Mouse (Mus musculus) embryonic stem cell, embryonic (primary cell): ENCODE measurements at regions not wholly inside any gene's neighbourhood (a gene's known extent, or its start where the extent isn't known, plus 50 kb on each side); places are given as distances from the start of the nearest gene placed in this dataset.

Source experiments
- CTCF ChIA-PET, 4 experiments: fragments of 300-600 bp in 2 of 4; fragments of 350-600 bp in 2 of 4; sonication (Branson Sonifier 250); formaldehyde crosslinking; loops; one replicate each; lab custom pipeline; 2022; ENCODE audit warnings: inconsistent platforms in 2 of 4; lab: Charles Lee
- POLR2A ChIA-PET, 4 experiments: fragments of 300-600 bp in 2 of 4; fragments of 350-600 bp in 2 of 4; sonication (Branson Sonifier 250); formaldehyde crosslinking; loops; one replicate each; lab custom pipeline; 2022; ENCODE audit warnings: antibody characterized with exemption in 4 of 4, inconsistent platforms in 1 of 4; lab: Charles Lee

DNA sequence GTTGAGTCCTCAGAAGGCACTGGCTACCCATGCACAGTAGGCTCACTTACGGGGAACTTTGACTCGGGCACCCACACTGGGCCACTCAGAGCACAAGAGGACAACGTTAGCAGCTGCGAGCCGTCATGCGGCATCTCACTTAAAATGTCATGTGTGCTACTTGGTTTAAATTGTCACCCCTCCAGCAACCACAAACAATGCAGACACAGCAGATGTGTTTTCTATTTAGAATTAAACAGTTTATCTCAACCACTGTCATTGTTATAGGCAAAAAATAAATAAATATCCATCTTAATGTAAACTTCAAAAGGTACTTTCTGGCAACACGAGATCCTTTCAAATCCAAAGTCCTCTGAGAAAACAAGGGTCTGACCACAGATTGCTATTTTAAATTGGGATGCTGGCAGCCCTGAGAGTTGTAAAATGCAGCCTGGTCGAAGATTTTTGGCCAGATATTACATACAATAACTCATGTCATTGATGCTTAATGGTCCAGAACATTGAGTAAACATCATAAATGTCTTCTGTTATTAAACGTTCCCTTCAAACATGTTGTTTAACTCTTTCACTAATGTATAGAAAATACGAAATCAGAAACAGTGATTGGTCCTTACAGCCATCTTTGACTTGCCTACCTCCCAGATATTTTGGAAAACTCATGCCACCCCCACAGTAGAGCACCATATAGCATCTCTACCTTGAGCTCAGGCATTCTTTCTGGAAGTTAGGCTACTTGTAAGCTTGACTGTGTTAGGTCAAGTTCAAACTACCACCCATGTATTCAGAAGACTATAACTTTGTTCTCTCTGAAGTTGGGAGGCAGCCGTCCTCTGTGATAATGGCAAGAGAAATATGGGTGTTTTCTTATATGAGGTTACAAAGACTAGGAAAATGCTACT is 232.8 kb upstream of the Tcf21 start:
- ChIA-PET POLR2A (no interaction called here), CTCF (no interaction called here)

DNA sequence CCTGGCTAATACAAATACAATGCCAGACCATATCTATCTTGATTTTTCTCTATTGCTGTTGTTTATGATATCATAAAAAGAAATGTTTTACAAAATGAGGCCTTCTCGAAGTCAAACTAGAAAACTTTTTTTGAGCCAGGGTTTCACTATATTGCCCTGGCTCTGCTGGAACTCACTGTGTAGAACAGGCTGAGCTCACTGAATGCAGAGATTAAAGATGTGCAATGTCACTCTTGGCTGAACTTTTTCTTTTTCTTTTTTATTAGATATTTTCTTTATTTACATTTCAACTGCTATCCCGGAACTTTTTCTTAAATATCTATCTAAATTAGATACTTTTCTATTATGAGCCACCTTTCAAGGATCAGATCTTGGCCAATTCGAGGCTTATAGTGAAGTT is 224.5 kb upstream of the Tcf21 start:
- ChIA-PET POLR2A (no interaction called here), CTCF (no interaction called here)

DNA sequence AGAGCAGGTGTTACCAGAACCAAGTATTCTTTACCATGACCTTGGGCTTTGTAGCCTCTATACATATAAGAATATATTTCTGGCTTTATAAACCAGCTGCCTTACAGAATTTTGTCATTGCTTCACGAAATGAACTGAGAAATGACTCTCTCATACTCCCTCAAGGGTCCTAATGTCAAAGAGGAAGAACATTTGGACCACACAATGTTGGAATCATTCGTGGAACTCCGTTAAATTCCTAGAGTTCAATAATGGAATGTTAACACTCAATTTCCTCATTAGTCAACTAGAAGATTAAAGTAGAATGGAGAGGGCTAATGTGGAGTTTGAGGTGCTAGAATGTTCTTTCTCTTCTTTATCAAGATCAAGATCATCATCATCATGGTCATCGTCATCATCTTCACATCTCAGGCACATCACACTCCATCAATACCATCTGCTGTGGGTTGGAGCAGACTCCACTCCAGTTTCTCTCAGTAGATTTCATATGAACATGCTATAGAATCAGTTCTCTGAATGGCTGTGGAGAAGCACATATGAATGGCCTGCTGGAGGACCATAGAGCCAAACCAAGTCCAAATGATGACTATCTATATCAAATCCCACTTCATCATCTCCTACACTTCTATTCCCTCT is 211.6 kb upstream of the Tcf21 start:
- ChIA-PET POLR2A (no interaction called here), CTCF (no interaction called here)

DNA sequence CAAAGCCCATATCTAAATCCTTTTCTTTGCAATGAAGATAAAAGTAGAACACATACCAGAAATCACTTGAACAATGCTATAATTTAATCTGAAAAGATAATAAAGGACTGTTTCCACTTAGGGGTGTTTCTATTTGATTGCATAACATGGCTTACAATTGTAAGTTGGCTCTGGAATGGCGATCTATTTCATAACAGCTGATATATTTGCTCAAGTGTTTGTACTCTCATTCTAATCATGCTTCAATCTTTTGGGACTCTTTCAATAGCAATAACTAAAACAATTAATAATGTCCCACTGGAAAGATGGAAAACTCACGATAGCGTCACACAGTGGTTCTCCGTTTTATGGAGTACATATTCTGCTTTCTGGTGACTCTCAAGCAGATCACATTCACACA is 208.0 kb upstream of the Tcf21 start:
- POLR2A ChIA-PET, result no interaction called here
- CTCF ChIA-PET, result no interaction called here

DNA sequence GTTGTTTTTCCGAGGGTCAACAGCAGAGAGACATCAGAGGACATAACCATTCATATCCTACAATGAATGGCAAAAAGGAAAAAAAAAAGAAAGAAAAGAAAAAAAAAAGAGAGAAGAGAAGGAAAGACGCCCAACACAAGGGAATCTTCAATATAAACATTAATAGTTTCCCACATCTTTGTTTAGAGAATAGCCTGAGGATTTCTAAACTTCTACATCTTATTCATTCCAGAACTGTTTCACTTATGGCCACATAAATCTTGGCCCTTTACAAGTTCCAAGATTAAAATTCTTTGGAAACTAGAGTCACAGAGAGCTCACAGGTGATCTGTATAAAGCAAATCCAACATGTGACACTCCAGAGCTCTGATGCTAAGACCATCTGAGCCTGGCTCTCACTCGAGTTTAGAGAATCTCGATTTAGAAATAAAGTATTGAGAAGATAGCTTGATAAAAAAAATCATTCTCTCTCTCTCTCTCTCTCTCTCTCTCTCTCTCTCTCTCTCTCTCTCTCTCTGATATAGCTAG is 197.2 kb upstream of the Tcf21 start:
- ChIA-PET CTCF (interaction anchor here in 1 of 4 experiments (0.7 kb wide), 1 partner anchor 159 kb away, joined by 3 read pairs; no protein-coding TSS in a partner anchor), POLR2A (no interaction called here)

DNA sequence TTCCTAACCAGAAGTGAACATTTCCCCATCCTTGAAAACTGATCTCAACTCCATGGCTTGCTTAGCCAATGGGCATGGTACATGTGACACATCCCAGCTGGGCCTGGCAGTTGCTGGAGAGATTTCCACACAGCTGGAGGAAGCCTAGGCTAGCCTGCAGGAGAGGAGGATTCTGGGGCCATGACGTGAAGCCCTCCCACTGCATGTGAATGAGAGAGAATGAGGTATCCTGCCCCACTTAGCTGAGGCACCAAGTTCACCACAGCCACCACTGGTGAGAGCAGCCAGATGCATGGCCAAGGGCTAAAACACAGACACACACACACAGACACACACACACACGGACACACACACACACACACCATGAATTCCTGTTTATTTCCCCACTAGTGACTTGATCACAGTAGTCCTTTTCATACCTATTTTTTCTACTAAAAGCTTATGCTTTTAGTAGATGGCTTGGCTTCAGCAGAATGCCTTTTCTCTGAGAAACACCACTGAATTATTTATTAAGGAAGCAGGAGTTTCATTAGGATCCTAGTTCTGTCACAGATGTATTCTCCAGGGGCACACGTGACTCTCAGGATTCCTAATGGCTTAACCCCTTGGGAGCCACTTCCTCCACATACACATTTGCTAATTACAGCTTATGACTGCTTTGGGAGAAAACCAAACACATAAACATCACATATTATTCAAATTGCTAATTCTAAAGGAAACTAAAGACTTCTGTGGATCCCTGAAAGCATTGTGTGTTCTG is 196.1 kb upstream of the Tcf21 start:
- ChIA-PET CTCF (no interaction called here), POLR2A (interaction anchor here in 1 of 4 experiments (0.6 kb wide), 1 partner anchor 9 kb away, joined by 3 read pairs; no protein-coding TSS in a partner anchor)

DNA sequence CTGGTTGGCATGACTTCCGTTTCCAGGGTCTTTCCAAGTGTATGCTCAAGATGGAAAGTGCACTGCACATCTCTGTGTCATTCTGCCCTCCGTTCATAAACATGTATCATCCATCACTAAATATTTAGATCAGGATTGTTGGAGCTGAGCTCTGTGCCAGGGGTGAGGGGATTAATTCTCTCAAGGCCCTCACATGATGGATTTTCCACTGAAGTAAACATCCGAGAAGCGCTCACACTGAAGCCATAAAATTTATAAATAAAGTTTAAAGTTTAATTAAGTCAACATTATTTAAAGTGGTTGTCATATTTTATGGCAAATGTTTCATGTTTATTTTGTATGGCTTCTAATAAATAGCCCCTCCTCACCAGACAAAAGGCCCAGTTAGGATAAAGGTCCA is 190.7 kb upstream of the Tcf21 start:
- CTCF ChIA-PET, result no interaction called here
- POLR2A ChIA-PET, result no interaction called here

DNA sequence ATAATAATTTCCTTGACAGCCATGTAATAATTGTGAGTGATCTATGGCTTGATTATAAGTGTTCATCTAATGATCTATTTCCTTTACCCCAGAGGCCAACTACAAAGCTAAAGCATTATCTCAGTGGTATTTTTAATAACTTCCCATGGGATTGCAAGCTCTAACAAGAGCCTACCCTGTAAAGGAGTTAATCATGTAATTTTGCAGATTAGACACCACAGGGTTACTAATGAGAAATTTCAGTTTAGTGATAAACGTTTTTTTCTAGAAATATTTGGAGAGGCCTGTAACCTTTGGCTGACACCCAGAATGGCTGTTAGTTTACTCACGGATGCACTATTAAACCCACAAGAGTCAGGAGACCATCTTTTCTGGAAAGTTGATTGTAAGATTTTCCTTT is 190.2 kb upstream of the Tcf21 start:
- CTCF ChIA-PET, result no interaction called here
- POLR2A ChIA-PET, result no interaction called here

DNA sequence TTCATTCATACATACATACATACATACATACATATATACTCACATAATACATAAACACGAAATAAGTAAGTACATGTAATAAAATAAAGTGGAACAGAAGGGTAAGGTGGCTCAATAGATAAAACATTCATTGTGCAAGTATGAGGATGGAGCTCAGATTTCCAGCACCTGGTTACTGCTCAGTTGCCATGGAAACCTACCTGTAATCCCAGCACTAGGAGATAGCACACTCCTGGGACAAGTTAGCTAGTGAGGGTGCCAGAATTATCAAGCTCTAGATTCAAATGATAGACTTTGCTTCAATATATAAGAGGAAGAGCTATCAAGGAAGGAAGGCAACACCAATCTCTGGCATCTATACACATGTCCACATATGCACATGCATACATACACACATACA is 184.8 kb upstream of the Tcf21 start:
- ChIA-PET CTCF (no interaction called here), POLR2A (no interaction called here)

DNA sequence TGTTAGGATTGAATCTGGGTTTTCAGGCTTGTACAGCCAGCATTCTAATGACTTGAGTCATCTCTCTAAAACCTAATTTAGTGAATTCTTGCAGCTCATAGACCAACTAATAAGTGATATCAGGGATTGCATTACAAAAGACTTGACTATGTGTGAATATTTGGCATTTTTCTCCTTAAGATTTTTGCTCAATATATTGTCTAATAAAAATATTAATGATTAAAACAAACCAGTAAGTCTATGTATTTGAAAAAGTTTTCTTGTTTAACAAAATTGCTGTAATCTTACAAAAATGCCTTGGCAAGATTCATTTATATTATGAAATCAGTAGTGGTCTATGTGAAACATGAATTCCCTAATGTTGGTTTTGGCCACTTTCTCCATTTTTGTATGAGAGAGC is 183.7 kb upstream of the Tcf21 start:
- ChIA-PET POLR2A (no interaction called here), CTCF (no interaction called here)

DNA sequence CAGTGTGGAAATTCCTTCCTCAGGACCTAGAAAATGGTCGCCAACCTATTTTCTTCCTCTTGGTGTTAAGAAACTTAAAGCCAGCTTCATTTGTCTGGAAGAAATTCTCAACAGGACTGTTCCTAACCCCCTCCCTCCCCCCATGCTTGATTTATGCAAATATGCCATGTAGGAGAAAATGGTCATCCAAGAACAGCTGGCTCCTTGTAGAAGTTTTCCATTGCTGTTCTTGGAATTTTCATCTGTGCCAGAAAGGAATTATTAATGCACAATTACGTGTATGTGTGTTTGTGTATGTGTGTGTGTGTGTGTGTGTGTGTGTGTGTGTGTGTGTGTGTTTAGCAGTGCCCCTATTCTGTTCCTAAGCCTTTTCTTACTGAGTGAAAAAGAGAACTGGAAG is 178.6 kb upstream of the Tcf21 start:
- CTCF ChIA-PET, result no interaction called here
- POLR2A ChIA-PET, result interaction anchor here in 3 of 4 experiments (0.5 to 0.7 kb wide), 3 partner anchors 65 to 1371 kb away, joined by 3 to 5 read pairs (median 4); no protein-coding TSS in a partner anchor

DNA sequence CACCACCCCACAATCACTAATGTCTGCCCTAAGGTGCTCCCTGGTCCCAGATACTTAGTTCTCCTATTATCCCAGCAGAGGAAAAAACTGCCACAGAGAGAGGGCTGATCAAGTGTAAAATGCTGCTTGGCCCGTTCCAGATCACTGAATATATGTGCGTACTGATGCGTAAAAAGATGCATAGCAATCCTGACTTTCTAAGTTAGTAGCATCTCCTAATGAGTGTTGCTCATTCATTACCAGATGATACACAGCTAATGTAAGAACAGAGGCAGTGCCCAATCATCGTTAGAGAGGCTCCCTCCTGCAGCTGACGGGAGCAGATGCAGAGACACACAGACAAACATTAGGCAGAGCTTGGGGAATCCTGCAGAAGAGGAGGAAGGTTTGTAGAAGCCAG is 177.6 kb upstream of the Tcf21 start:
- CTCF ChIA-PET, result no interaction called here
- POLR2A ChIA-PET, result no interaction called here

DNA sequence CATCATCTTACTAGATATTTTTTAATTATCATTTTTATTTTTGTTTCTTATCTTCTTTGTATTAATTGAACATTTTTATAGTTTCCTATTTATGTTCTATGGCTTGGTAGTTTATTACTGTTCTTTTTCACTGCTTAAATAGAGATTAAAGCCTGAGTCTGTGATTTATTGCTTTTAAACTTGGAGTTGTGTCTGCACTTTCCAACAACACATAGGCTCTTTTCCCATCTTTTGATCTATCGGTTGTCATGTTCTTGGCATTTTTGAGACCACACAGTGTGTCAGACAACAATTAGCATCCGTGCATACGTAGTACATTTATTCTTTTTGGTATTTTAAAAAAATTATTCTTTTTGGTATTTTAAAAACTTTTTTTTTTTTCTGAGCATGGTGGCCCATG is 173.2 kb upstream of the Tcf21 start:
- POLR2A ChIA-PET, result no interaction called here

DNA sequence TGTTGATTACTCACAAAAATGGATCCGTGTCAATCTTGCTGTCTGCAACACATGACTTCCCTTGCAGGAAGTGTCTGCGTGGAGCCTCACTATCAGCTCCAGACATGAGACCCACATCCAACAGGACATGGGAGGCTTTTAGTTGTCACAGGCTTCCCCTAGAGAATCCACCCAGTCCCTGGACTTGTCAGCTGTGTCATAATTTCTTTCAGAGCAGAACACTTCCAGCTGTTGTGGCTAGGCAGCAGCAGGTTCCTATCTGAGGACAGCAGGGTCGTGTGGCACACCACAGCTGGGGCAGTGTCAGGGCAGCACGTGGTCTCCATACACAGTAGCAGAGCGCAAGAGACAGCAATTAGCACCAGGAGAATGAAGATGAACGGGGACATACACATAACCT is 161.8 kb upstream of the Tcf21 start:
- ChIA-PET CTCF (no interaction called here), POLR2A (no interaction called here)

More for the DNA sequence above, 173.2 kb upstream of the Tcf21 start:
- CTCF ChIA-PET, result no interaction called here

DNA sequence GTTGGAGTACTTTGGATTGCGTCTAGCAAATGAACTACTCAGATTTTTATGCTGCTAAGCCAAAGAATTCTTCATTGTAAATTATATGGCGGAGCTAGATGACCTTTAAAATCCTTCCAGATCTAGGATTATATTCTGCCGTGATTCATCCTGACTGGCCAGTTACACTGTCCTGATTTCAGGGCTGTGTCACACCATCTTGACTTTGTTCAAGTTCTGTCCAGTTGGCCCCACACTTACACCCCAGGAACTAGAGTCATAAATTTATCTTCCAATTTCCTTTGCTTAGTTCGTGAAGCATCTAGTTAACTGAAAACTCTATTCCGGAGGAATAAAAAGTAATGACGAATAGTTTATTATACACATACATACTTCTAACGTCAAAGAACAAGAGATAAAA is 158.5 kb upstream of the Tcf21 start:
- POLR2A ChIA-PET, result no interaction called here
- CTCF ChIA-PET, result no interaction called here

DNA sequence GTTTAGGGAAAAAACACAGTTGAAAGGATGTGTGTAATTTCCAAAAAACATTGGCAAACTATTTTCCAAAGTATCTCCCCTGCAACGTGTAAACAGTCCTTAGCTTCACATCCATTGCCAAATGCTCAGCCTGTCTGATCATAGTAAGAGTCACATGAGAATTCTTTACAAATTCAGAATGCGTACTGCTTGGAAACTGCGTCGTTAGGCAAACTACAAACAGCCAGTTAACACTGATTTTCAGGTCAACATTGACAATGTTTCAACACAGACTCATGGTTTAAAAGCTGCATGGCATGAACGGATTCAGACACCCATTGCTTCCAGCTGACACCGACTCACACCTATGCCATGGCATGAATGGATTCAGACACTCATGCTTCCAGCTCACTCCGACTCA is 137.0 kb upstream of the Tcf21 start:
- ChIA-PET CTCF (interaction anchor here in 1 of 4 experiments (0.7 kb wide), 1 partner anchor 979 kb away, joined by 4 read pairs; no protein-coding TSS in a partner anchor), POLR2A (no interaction called here)

DNA sequence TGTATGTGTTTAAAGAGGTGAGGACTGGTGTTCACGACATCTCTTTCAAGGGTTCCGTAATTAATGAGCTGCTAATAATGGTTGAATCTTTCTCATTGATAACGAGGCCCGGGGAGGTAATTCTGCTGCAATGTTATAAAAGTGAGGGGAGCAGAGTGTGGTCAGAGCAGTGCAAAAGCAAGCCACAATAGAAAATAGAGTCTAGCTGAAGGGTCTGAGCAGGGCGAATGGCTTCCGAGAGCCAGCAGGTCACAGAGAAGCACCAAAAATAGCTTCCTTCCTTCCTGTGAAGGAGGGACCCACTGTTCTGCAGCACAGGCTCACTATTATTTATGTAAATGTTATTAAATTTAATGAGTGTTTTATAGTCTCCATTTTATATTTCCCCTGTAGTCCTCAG is 133.3 kb upstream of the Tcf21 start:
- ChIA-PET POLR2A (interaction anchor here in 1 of 4 experiments (0.6 kb wide), 1 partner anchor 277 kb away, joined by 6 read pairs; no protein-coding TSS in a partner anchor), CTCF (no interaction called here)

DNA sequence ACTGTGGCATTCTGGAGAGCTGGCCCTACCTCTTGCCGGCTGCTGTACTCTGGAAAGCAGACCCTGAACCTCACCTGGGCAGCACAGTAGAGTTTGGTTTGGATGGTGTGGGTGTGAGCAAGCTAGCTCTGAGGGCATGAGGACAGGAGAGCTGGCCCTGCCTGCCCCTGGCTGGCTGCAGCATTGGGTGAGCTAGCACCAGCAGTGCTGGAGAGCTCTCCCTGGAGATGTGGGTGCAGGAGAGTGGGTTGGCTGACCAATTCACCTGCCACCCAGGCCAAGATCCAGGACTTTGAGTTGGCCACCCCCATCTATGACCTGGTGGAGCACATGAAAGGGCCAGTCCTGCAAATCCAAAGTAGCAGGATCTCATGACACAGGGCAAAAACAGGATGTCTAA is 124.3 kb upstream of the Tcf21 start:
- POLR2A ChIA-PET, result no interaction called here

DNA sequence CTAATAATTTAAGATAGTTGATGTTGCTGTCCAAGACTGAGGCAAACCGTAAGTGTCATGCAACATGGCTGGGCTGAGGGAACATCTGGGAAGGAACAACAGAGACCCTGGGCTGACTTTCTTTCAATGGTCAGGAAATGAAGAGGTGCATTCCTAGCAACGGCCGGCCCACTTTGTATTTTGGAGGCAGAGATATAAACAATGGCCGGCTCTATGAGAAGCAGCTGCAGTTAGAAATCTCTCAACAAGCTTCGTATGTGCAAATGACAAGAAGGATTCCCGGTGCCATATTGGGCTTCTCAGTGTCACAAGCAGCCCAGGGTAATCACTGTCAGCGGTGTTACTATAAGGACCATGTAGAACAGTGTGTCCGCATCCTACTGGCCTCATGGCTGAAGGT is 108.0 kb upstream of the Tcf21 start:
- ChIA-PET CTCF (no interaction called here), POLR2A (no interaction called here)

More for the DNA sequence above, 124.3 kb upstream of the Tcf21 start:
- CTCF ChIA-PET, result interaction anchor here in 1 of 4 experiments (0.6 kb wide), 1 partner anchor 28 kb away, joined by 3 read pairs; no protein-coding TSS in a partner anchor

DNA sequence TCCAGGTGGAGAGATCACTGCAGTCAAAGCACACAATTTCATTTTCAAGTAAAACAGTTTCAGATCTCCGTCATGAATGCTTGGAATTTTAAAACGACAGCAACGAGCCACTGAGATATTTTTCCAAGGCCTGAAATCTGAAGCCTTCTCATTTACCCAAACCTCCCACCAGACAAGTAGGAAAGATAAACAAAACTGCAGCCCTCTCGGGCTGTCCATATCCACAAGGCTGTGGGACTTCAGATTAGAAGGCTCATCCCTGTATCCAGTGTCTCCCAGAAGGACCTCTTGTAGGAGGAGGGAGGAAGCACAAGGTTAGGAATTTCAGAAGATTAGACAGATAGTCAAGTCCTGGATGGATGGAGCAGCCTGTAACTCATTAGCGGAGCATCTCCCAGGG is 106.1 kb upstream of the Tcf21 start:
- CTCF ChIA-PET, result no interaction called here
- POLR2A ChIA-PET, result no interaction called here
